Mouse (Mus musculus) spleen, adult 2 months (tissue): ENCODE results near the gene Gm4869. TPM values are rescaled to one million over a fixed set of nuclear protein-coding genes. Genes with fewer than 3 reads are reported as not detected.

Source experiments
- DNase-seq, 2 experiments: peaks; one replicate each; pipeline versions ENCODE4 v3.0.0 to v3.0.0-alpha.2; 2012 to 2021; ENCODE audit warnings: low spot score in 2 of 2, low read depth in 1 of 2
- H3K27ac ChIP-seq: fragments of 200-500 bp; 2 replicates; pipeline ENCODE4 v1.5.1; 2012; ENCODE audit warnings: low read length, inconsistent platforms; ENCODE audit not compliant: insufficient read depth
- H3K27me3 ChIP-seq: fragments of 200-500 bp; 2 replicates; pipeline ENCODE4 v1.6.1; 2012; ENCODE audit warnings: mild to moderate bottlenecking, moderate library complexity, low read length, inconsistent platforms; ENCODE audit not compliant: control insufficient read depth, insufficient read depth
- H3K36me3 ChIP-seq: fragments of 200-500 bp; 2 replicates; pipeline ENCODE4 v1.6.1; 2012; ENCODE audit warnings: mild to moderate bottlenecking, low read length, inconsistent platforms; ENCODE audit not compliant: control insufficient read depth, insufficient read depth
- H3K4me1 ChIP-seq: fragments of 200-500 bp; 2 replicates; pipeline ENCODE4 v1.6.1; 2011; ENCODE audit warnings: inconsistent platforms; ENCODE audit not compliant: control insufficient read depth, insufficient read depth, insufficient read length
- H3K4me3 ChIP-seq: fragments of 200-500 bp; 2 replicates; pipeline ENCODE4 v1.5.1; 2011; ENCODE audit warnings: mild to moderate bottlenecking, inconsistent platforms; ENCODE audit not compliant: insufficient read depth, insufficient read length; ENCODE audit errors: extremely low read depth
- CTCF ChIP-seq: fragments of 200-500 bp; IDR thresholded peaks from 2 replicates; pipeline ENCODE4 v1.5.1; 2011; ENCODE audit warnings: mild to moderate bottlenecking, inconsistent platforms; ENCODE audit not compliant: insufficient read depth, insufficient read length, insufficient replicate concordance; ENCODE audit errors: extremely low read depth
- POLR2A ChIP-seq: fragments of 200-500 bp; IDR thresholded peaks from 2 replicates; pipeline ENCODE4 v1.6.1; 2011; ENCODE audit warnings: low read depth, low read length, inconsistent platforms
- WGBS: fragments of 180-500 bp; shearing (Covaris S2); methylation state at CpG from one replicate; pipeline ENCODE4 v1.1.7; 2018; 5-methylcytosine and 5-hydroxymethylcytosine counted together
- polyA plus RNA-seq: library from polyadenylated mRNA; depleted of rRNA; stranded (reverse); fragments of >200 nt; gene quantifications from 2 replicates; pipeline ENCODE4 v1.2.3, GENCODE M21; 2012

The Gm4869 gene
- polyA plus RNA-seq, 1 experiment: 0.12 TPM

DNA sequence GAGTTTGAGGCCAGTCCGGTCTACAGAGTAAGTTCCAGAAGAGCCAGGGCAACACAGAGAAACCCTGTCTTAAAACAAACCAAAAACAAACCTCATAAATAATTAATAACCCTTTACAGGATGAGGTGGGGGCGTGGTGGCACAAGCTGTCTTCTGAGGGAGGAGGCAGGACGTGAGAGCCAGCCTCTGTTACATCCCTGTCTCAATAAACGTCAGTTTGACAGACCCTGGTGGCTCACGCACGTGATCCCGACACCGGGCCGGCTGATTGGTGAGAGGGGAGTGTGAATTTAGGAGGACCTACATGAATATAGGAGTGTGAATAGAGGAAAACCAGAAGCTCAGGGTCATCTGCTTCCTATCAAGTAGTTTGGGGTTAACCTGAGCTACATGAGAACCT is 63.8 kb downstream of the Gm4869 start:
- TF ChIP-seq CTCF (no peak), POLR2A (no peak)
- no peak overlapping the region for H3K4me3 ChIP-seq
- 45% methylated on average over 9 of the region's 9 CpGs for WGBS
- no peaks in the 10 kb centered on the region for H3K36me3 ChIP-seq
- H3K27ac ChIP-seq: peak overlapping the region; percentile 35
- no peaks in the 10 kb centered on the region for H3K27me3 ChIP-seq
- no peak for DNase-seq
- H3K4me1 ChIP-seq: peaks cover 39% of the 10 kb centered on the region

DNA sequence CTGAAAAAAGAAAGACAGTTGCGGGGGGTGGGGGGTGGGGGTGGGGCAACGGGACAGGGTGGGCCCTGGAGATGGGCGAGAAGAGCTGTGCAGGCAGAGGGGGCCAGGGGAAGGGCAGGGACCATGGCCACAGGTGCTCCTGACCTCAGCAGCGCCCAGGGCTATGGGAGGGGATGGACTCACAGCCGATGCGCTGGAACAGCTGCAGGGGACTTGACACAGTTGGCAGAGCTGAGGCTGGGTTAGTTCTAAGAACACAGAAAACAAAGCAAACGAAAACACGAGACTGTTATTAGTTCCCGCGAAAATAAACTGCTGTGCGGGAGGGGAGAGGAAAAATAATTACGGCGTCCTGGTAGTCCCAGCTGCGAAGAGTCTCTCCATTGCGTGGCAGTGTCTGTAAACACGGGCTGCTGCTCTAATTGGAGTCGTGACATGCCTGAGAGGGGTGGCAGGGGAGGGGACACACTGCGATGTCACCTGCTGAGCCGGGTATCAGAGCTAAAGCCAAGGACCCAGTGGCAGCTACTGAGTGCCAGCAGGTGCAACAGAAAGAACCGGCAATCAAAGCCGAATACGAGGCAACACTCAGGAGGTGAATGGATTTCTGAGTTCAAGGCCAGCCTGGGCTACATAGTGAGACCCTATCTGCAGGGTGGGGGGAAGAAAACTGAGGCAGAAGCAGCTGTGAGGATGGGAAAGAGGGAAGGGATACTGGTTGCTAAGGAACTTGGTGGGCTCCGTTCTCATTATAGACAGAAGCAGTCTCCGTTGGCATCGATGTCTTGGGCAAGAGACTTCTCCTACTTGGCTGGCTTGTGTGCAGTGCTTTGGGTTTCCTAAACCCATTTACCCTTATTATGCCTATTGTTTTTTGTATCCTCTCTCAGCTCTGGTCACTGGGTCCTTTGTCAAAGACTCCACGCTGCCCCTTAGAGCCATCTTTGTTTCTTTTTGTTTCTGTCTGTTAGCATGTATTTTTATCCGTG is 64.9 kb downstream of the Gm4869 start:
- DNase-seq: no peak
- no peak for TF ChIP-seq CTCF
- TF ChIP-seq POLR2A: no peak
- Histone ChIP-seq H3K36me3 (no peaks in the 10 kb centered on the region), H3K4me1 (peaks cover 45% of the 10 kb centered on the region), H3K27me3 (no peaks in the 10 kb centered on the region), H3K4me3 (no peak overlapping the region), H3K27ac (no peak overlapping the region)
- 42% methylated on average over 27 of the region's 27 CpGs for WGBS

DNA sequence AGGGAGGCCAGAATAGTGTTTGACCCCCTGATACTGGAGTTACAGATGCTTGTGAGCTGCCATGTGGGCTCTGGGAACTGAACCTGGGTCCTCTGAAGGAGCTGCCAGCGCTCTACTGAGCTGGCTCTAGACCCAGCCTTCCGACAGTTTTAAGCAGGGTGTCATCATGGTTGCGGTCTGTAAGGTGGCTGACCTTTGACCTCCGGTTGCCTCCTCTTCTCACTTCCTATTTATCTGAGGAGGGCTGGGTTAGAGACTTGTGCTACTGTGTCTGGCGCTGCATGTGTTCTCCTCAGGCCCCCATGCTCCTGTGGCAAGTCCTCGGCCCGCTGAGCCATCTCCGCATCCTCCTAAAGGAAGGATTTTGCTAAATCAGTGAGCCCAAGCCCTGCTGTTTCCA is 68.5 kb downstream of the Gm4869 start:
- no peak for TF ChIP-seq POLR2A
- no peak for TF ChIP-seq CTCF
- Histone ChIP-seq H3K4me1 (peaks cover 27% of the 10 kb centered on the region), H3K27ac (peak overlapping the region; percentile 47), H3K36me3 (no peaks in the 10 kb centered on the region), H3K27me3 (no peaks in the 10 kb centered on the region), H3K4me3 (no peak overlapping the region)
- peak in 1 of 2 experiments; percentile 30 for DNase-seq
- 52% methylated on average over 8 of the region's 8 CpGs for WGBS

DNA sequence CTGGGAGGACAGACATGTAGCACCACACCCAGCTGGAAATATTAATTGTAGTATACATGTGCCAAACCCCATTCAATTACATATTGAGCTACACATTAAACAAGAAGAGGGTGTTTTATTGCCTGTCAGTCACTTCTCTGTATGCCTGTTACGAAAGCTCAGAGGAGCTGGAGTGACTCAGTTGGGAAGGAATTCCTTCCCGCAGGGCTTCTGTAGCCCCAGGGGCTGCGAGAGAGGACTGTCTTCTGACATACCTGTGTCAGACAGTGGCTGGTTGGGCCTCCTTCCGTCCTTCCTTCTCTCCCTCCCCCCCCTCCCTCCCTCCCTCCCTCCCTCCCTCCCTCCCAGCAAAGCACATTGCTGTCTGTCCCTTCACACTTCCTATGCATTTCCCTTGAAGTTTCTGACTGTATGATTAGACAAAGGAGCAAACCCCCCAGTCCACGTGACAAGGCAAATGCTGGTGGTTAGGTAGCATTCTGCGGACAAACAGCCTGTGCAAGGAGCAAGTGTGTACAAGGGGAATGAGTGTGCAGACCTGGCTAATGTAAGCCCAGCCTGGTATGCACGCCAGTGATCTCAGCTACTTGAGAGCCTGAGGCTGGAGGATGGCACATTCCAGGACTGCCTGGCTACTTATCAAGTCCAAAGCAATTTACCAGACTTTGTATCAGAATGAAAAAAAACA is 69.5 kb downstream of the Gm4869 start:
- H3K27me3 ChIP-seq: no peaks in the 10 kb centered on the region
- H3K27ac ChIP-seq: 0 out of 2 replicates have a peak overlapping the region, but pooled peaks have one; percentile 15
- H3K4me1 ChIP-seq: peaks cover 25% of the 10 kb centered on the region
- TF ChIP-seq CTCF: no peak
- TF ChIP-seq POLR2A: no peak
- no peaks in the 10 kb centered on the region for H3K36me3 ChIP-seq
- H3K4me3 ChIP-seq: no peak overlapping the region
- DNase-seq: no peak
- 28% methylated on average over 7 of the region's 7 CpGs for WGBS

DNA sequence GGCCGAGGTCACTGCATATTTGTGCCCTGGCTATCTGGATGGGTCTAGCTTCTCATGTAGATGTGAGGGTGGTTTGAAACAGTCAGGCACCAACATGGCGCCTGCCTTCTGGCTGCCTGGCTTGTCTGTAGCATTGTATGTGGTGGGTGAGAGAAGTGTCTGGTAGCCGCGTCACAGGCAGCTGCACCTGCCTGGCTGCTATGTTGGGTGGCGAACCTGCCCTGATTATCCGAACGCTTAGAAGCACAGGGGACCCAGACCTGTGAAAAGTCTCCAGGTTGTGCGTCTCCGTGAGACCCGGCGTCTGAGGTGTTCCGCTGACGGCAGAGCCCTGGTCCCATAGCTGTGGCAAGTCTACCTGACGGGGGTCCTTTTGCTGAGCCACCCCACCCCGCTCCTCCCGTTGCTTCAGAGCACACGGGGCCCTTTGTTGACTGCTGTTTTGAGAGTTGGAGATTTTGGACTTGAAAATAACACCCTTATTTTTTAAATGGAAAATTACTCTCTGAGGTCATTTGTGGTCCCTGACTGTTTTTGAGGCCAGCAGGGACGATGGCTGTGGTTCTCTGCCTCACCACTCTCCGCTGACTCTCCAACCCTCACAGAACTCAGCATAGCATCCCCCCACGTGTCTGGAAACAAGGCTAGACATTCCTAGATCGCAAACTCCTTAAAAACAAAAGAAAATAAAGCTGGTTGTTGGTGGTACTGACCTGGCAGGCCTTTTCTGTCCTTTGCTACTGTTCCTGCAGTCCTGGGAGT is 71.9 kb downstream of the Gm4869 start:
- Histone ChIP-seq H3K4me3 (no peak overlapping the region), H3K27me3 (no peaks in the 10 kb centered on the region), H3K36me3 (no peaks in the 10 kb centered on the region), H3K4me1 (peaks cover 25% of the 10 kb centered on the region), H3K27ac (no peak overlapping the region)
- no peak for DNase-seq
- no peak for TF ChIP-seq POLR2A
- no peak for TF ChIP-seq CTCF
- 62% methylated on average over 21 of the region's 21 CpGs for WGBS

DNA sequence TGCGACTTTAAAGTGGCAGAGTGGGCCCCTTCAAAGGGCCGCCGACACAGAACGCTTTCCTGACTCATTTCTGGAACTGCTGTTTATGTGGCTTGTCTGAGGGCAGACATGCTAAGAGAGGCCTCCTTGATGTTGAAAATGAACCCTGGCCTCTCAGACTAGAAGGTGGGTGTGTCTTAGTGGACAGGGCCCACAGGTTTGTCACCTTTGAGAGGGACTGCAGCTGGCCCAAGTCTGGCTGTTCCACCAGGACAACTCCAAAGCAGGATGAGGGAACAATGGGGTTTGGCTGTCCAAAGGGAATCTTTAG is 72.4 kb downstream of the Gm4869 start:
- Histone ChIP-seq H3K27me3 (no peaks in the 10 kb centered on the region), H3K4me3 (no peak overlapping the region), H3K36me3 (no peaks in the 10 kb centered on the region), H3K27ac (no peak overlapping the region), H3K4me1 (peaks cover 25% of the 10 kb centered on the region)
- 29% methylated on average over 4 of the region's 4 CpGs for WGBS
- TF ChIP-seq POLR2A (no peak), CTCF (no peak)
- no peak for DNase-seq

DNA sequence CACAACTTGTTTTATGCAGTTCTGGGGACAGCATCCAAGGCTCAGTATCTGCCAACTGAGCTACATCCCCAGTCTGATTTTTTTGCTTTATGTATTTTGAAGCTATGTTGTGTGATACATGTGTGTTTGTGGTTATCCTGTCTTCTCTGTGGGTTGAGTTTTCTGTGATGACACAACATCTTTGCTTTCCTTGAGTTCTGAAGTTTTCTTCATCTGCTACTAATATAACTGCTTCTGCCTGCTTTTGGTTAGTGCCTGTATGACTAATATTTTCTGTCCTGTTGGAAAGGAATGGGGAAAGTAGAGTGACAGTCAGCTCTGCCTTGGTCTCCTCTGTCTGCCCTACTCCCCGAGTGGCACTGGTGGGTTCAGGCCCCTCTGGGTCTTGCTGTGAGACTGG is 75.8 kb downstream of the Gm4869 start:
- Histone ChIP-seq H3K4me1 (peaks cover 7% of the 10 kb centered on the region; the same call in 1 of the 2 replicates), H3K27me3 (no peaks in the 10 kb centered on the region), H3K36me3 (peaks cover 16% of the 10 kb centered on the region), H3K27ac (no peak overlapping the region), H3K4me3 (no peak overlapping the region)
- no peak for DNase-seq
- 74% methylated on average over 1 of the region's 1 CpGs for WGBS
- TF ChIP-seq CTCF (no peak), POLR2A (no peak)
